Mouse (Mus musculus): ENCODE measurements around the gene Krt71.

- TF ChIP-seq EP300 (IDR thresholded peaks at IDR 0.05; ENCODE audit: low read depth) (no peak), CTCF (IDR thresholded peaks at IDR 0.05; ENCODE audit: low read depth) (no peak)
These were observed 45.4 kb downstream of the Krt71 start for GRCm38 (mm10) chr15:101697326-101698188.

Data from liver, embryonic 14.5 days (tissue).